Mouse (Mus musculus) lung, postnatal 0 days (tissue): ENCODE measurements at regions not wholly inside any gene's neighbourhood (a gene's known extent, or its start where the extent isn't known, plus 50 kb on each side); places are given as distances from the start of the nearest gene placed in this dataset.

Source experiments
- ATAC-seq: fragments of 200-750 bp; cut with Nextera tagmentation; 2 replicates; pipeline ENCODE4 v1.8.0; 2017; ENCODE audit warnings: moderate library complexity
- DNase-seq: peaks from one replicate; pipeline ENCODE4 v3.0.0-alpha.2; 2016; ENCODE audit warnings: low spot score
- H3K27ac ChIP-seq: fragments of 300-500 bp; sonication (generic); 2 replicates; pipeline ENCODE4 v1.5.1; 2014; ENCODE audit warnings: antibody characterized with exemption, mild to moderate bottlenecking, low read length, mixed read lengths
- H3K27me3 ChIP-seq: fragments of 300-500 bp; sonication (generic); replicated peaks from 2 replicates; pipeline ENCODE4 v1.6.1; 2014; ENCODE audit warnings: low read length, mixed read lengths; ENCODE audit not compliant: insufficient read depth
- H3K36me3 ChIP-seq: fragments of 300-500 bp; sonication (generic); 2 replicates; pipeline ENCODE4 v1.6.1; 2014; ENCODE audit warnings: low read length, mixed read lengths; ENCODE audit not compliant: insufficient read depth
- H3K4me1 ChIP-seq: fragments of 300-500 bp; sonication (generic); 2 replicates; pipeline ENCODE4 v1.6.1; 2014; ENCODE audit warnings: antibody characterized with exemption, low read depth, low read length, mixed read lengths; ENCODE audit not compliant: insufficient read depth
- H3K4me2 ChIP-seq: fragments of 300-500 bp; sonication (generic); replicated peaks from 2 replicates; pipeline ENCODE4 v1.6.1; 2014; ENCODE audit warnings: low read depth, mild to moderate bottlenecking, low read length, moderate library complexity, mixed read lengths
- H3K4me3 ChIP-seq: fragments of 300-500 bp; sonication (generic); 2 replicates; pipeline ENCODE4 v1.5.1; 2014; ENCODE audit warnings: low read depth, low read length
- H3K9ac ChIP-seq: fragments of 300-500 bp; sonication (generic); replicated peaks from 2 replicates; pipeline ENCODE4 v1.6.1; 2014; ENCODE audit warnings: low read depth, mild to moderate bottlenecking
- H3K9me3 ChIP-seq: fragments of 300-500 bp; sonication (generic); 2 replicates; pipeline ENCODE4 v1.6.1; 2016; ENCODE audit warnings: low read length, mixed read lengths
- CTCF ChIP-seq: IDR thresholded peaks from 2 replicates; pipeline ENCODE4 v1.5.1; 2016; ENCODE audit warnings: antibody characterized with exemption, mild to moderate bottlenecking
- EP300 ChIP-seq: IDR thresholded peaks from 2 replicates; pipeline ENCODE4 v1.6.1; 2016; ENCODE audit warnings: antibody characterized with exemption, mild to moderate bottlenecking, control low read depth
- WGBS: fragments of 180-500 bp; shearing (Covaris S2); extraction: QIAGEN DNeasy Blood & Tissue Kit; methylation state at CpG from one replicate; pipeline ENCODE4 v1.1.7; 2014; 5-methylcytosine and 5-hydroxymethylcytosine counted together

GRCm38 (mm10) chr10:118643622-118644021 is 202.8 kb downstream of the Ifng start:
- Histone ChIP-seq H3K4me3 (no peak overlapping the region), H3K9ac (no peak overlapping the region), H3K9me3 (no peaks in the 10 kb centered on the region), H3K27me3 (no peaks in the 10 kb centered on the region), H3K4me1 (no peaks in the 10 kb centered on the region), H3K36me3 (no peaks in the 10 kb centered on the region), H3K4me2 (no peak overlapping the region), H3K27ac (no peak overlapping the region)
- ATAC-seq: no peak
- no peak for DNase-seq
- no peak for TF ChIP-seq EP300
- TF ChIP-seq CTCF: no peak
- 71% methylated on average over 8 of the region's 8 CpGs for WGBS

DNA sequence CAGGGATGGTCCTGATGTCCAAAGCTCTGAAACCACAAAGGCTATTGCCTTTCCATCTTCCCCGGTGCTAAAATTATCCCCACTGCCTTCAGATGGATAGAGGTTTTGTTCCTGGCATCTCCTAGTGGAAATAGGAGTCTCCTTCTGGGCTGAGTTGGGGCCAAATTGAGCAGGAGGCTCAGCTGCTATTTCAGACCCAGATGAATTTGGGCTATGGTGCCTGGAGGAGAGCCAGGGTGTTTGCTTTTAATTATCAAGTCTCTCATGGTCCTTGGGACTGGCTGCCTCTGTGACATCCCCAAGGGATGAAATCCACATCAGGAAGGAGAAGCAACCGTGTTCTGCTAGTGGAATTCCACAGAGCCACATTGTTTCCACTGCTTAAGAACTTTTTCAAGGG is 207.3 kb downstream of the Ifng start:
- Histone ChIP-seq H3K27me3 (no peaks in the 10 kb centered on the region), H3K4me3 (no peak overlapping the region), H3K9me3 (no peaks in the 10 kb centered on the region), H3K36me3 (no peaks in the 10 kb centered on the region), H3K9ac (no peak overlapping the region), H3K27ac (no peak overlapping the region), H3K4me1 (no peaks in the 10 kb centered on the region), H3K4me2 (no peak overlapping the region)
- WGBS: 54% methylated on average over 2 of the region's 2 CpGs
- DNase-seq (no peak), ATAC-seq (no peak)
- TF ChIP-seq EP300: no peak
- no peak for TF ChIP-seq CTCF

GRCm38 (mm10) chr10:118656561-118656960 is 213.4 kb downstream of the Dyrk2 start:
- TF ChIP-seq CTCF: no peak
- TF ChIP-seq EP300: no peak
- Histone ChIP-seq H3K4me3 (no peak overlapping the region), H3K4me1 (no peaks in the 10 kb centered on the region), H3K27ac (no peak overlapping the region), H3K36me3 (no peaks in the 10 kb centered on the region), H3K9me3 (no peaks in the 10 kb centered on the region), H3K27me3 (no peaks in the 10 kb centered on the region), H3K4me2 (no peak overlapping the region), H3K9ac (no peak overlapping the region)
- no peak for DNase-seq
- 80% methylated on average over 5 of the region's 5 CpGs for WGBS
- no peak for ATAC-seq

GRCm38 (mm10) chr10:118666009-118666408 is 204.0 kb downstream of the Dyrk2 start:
- Histone ChIP-seq H3K27ac (no peak overlapping the region), H3K4me3 (no peak overlapping the region), H3K9ac (no peak overlapping the region), H3K9me3 (no peaks in the 10 kb centered on the region), H3K27me3 (no peaks in the 10 kb centered on the region), H3K4me1 (no peaks in the 10 kb centered on the region), H3K4me2 (no peak overlapping the region), H3K36me3 (no peaks in the 10 kb centered on the region)
- no peak for TF ChIP-seq EP300
- TF ChIP-seq CTCF: no peak
- ATAC-seq (no peak), DNase-seq (no peak)
- WGBS: 38% methylated on average over 3 of the region's 3 CpGs

DNA sequence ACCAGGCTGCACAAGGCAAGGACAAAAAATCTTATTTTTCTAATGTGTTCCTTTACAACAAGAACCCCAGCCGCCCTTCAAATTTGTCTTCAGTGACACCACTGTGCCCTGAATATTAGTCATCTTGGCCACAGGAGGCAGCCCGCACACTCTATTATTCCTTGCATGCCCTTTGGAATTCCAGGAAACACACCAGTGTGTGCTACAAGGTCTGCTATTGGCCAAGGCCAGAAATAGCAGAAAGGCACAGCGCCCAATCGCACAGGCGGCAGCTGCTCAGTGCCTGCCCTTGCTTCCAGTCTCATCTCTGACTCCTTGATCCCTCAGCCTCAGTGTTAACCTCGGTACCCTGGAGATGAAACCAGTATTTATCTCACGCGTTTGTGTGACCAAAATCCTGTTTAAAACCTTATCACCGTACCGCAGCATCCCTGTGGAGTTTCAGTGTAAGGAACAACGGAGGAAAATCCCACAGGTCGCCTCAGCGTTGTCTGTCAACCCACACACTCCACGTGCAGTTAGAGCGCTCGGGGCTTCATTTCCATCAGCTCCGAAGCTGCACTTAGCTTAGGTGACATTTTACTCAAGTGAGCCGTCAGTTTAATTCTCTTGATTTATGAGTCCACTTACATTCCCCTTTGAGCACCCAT is 194.1 kb downstream of the Dyrk2 start:
- no peak overlapping the region for H3K4me3 ChIP-seq
- 32% methylated on average over 18 of the region's 18 CpGs for WGBS
- no peak overlapping the region for H3K4me2 ChIP-seq

DNA sequence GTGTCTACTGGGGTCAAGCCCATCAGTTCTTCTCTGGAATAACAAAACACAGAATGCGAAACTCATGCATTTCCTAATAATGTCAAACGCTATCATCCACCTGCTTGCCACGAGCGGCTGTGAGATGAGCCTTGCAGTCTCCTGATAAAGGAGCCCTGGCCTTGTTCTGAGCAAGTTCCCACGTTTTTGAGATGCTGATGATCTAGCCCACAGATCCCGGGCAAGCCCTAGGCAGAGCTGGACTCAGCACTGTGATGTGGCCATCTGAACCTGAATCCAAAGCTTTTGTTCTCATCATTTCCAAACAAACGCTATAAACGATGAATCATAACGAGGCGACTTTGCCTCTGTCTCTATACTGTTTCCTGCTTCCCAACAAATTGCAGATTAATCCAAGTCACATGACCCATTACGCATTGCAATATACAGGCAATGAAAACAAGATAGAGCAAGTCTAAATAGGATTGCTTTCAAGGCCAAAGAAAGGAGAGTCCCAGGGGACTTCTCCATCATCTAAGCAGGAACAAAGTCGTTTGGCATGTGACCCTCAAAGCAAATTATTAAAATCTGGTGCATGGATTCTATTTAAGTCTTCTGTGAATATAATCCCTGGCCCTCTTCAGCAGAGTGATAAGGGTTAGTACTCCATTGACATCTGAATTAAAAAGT is 191.1 kb downstream of the Dyrk2 start:
- H3K27ac ChIP-seq: no peak overlapping the region
- DNase-seq (no peak), ATAC-seq (no peak)
- H3K4me3 ChIP-seq: no peak overlapping the region
- H3K9ac ChIP-seq: no peak overlapping the region
- WGBS: 69% methylated on average over 12 of the region's 12 CpGs
- no peaks in the 10 kb centered on the region for H3K9me3 ChIP-seq
- H3K27me3 ChIP-seq: no peaks in the 10 kb centered on the region
- no peak overlapping the region for H3K4me2 ChIP-seq
- H3K4me1 ChIP-seq: peaks cover 2% of the 10 kb centered on the region; the same call in 1 of the 2 replicates
- TF ChIP-seq CTCF (no peak), EP300 (no peak)
- no peaks in the 10 kb centered on the region for H3K36me3 ChIP-seq

More for the DNA sequence above, 194.1 kb downstream of the Dyrk2 start:
- ATAC-seq: peak; percentile 67
- Histone ChIP-seq H3K9ac (no peak overlapping the region), H3K27ac (no peak overlapping the region), H3K4me1 (peaks cover 2% of the 10 kb centered on the region; the same call in 1 of the 2 replicates), H3K27me3 (no peaks in the 10 kb centered on the region), H3K9me3 (no peaks in the 10 kb centered on the region), H3K36me3 (no peaks in the 10 kb centered on the region)
- TF ChIP-seq CTCF: peak; percentile 27
- no peak for TF ChIP-seq EP300
- DNase-seq: peak; percentile 18
